Comparison of ENCODE assay signal across 8 mouse cellular contexts in genomic region chr6:114737931-114738759, GRCm38 (mm10).
DNase-seq lines count a peak whose midpoint lies in the region; ATAC-seq lines count a peak whose summit lies in the region.

No protein-coding gene starts in this region.

- no peaks in the 10 kb centered on the region for H3K9me3 ChIP-seq in hindbrain, embryonic 15.5 days
- H3K9me3 ChIP-seq in neural tube, embryonic 11.5 days (ENCODE audit: control insufficient read depth, low read length), result no peaks in the 10 kb centered on the region

- H3K27ac ChIP-seq in hindbrain, embryonic 15.5 days (replicated peaks), result 0 out of 2 replicates have a peak overlapping the region, but pooled peaks have one; percentile 2
- H3K27ac ChIP-seq in neural tube, embryonic 11.5 days (ENCODE audit: low read depth, low read length), result no peak overlapping the region

- H3K4me1 ChIP-seq in hindbrain, embryonic 15.5 days (replicated peaks), result peaks cover 11% of the 10 kb centered on the region
- H3K4me1 ChIP-seq in neural tube, embryonic 11.5 days (ENCODE audit: control insufficient read depth, insufficient read depth, low read length), result no peaks in the 10 kb centered on the region

- DNase-seq in frontal cortex, adult 2 months (ENCODE audit: extremely low spot score in 1 of 2, low spot score in 1 of 2), result no peak
- DNase-seq in thymus, postnatal 4 days, result peak; percentile 31
- DNase-seq in thymus, postnatal 10 days (ENCODE audit: low spot score in 2 of 2), result no peak
- peak; percentile 60 for DNase-seq in neural tube, embryonic 11.5 days (ENCODE audit: low spot score)
- no peak for DNase-seq in ovary, postnatal 14 days (ENCODE audit: low spot score)
- no peak for DNase-seq in thymus, adult 18-20 months

- 15% methylated on average over 40 of the region's 46 CpGs for WGBS in hindbrain, embryonic 15.5 days
- WGBS in neural tube, embryonic 11.5 days, result 17% methylated on average over 32 of the region's 46 CpGs

- peak; percentile 64 for ATAC-seq in frontal cortex, adult (ENCODE audit: low TSS enrichment)
- peak; percentile 77 for ATAC-seq in hindbrain, embryonic 15.5 days (ENCODE audit: low FRiP score, low read depth)
- peak; percentile 27; the same call in 1 of the 2 replicates for ATAC-seq in neural tube, embryonic 11.5 days (ENCODE audit: insufficient read depth, low FRiP score, low TSS enrichment)

- H3K9ac ChIP-seq in hindbrain, embryonic 15.5 days, result peak overlapping the region; percentile 42
- peak overlapping the region; percentile 86 for H3K9ac ChIP-seq in neural tube, embryonic 11.5 days (ENCODE audit: low read length)

- peak overlapping the region; percentile 53 for H3K4me2 ChIP-seq in hindbrain, embryonic 15.5 days
- H3K4me2 ChIP-seq in neural tube, embryonic 11.5 days (ENCODE audit: low read depth), result peak overlapping the region; percentile 59

- H3K27me3 ChIP-seq in hindbrain, embryonic 15.5 days, result no peaks in the 10 kb centered on the region
- no peaks in the 10 kb centered on the region for H3K27me3 ChIP-seq in neural tube, embryonic 11.5 days (ENCODE audit: control insufficient read depth, insufficient read depth, low read length)

- no peaks in the 10 kb centered on the region for H3K36me3 ChIP-seq in hindbrain, embryonic 15.5 days
- H3K36me3 ChIP-seq in neural tube, embryonic 11.5 days (ENCODE audit: control insufficient read depth, insufficient read depth, low read length), result no peaks in the 10 kb centered on the region; the same call in 1 of the 2 replicates

- peak overlapping the region; percentile 23 for H3K4me3 ChIP-seq in hindbrain, embryonic 15.5 days
- H3K4me3 ChIP-seq in neural tube, embryonic 11.5 days (ENCODE audit: low read depth, low read length), result peak overlapping the region; percentile 35

Comparison
In these comparisons a context has a peak if more than half of its experiments do, and no peak if none do; other contexts are left out.
1. DNase-seq: peak in thymus, postnatal 4 days (single experiment) and neural tube, embryonic 11.5 days (single experiment); none in frontal cortex, adult 2 months (0 of 2), thymus, postnatal 10 days (0 of 2), ovary, postnatal 14 days (single experiment) and thymus, adult 18-20 months (0 of 2).
2. ATAC-seq: peak in every context shown above with its lines; median percentile 77 in hindbrain, embryonic 15.5 days; 64 in frontal cortex, adult; 27 in neural tube, embryonic 11.5 days.